Mouse (Mus musculus): ENCODE data around the gene Glul. TPM values are rescaled to one million over a fixed set of nuclear protein-coding genes. Genes with fewer than 3 reads are reported as not detected.
A peak's percentile ranks its signal among the peaks of the same experiment; 100 is the strongest.
"Not testable (repeated sequence)": the region's sequence is repeated elsewhere in the genome, so short reads cannot be mapped to it uniquely, and the experiment has no call there.

Gene Glul
- total RNA-seq (2021): 100 to 1,000 TPM; 611 to 674 TPM

DNA sequence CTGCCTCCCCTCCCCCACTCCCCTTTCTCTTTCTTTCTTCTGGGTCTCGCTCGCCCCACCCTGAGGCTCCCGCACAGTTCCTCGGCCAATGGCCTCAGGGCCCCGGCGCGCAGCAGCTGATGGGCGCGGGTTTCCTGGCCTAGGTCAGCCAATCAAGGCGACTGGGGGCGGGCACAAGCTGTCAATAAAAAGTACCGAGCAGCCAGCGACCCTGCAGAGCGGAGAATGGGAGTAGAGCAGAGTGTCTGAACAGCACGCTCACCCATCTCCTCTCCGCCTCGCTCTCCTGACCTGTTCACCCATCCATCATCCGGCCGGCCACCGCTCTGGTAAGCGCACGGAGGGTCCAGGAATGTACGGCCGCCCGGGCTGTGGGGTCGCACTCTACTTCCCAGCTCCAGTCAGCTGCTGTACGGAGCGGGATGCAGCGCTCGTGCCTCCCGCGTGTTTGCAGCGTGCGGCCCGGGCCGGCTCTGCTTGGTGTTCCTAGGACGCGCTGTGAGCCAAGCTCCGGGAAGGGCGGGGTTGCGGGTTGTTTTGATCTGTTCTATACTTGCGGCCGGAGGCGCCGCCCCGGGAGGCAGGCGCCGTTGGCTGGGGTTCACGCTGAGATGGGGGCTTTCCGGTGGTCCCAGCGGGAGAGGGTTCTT lies at the start of gene Glul, which contains the start of gene Teddm2:
TSS of gene Glul (plus strand) at position 214 of the 650 bp plus-strand sequence.
TSS of gene Teddm2 (minus strand) at position 498 of the 650 bp plus-strand sequence.
- peak; percentile 96 to 97 for DNase-seq
- intact Hi-C loops (cut with DNase I): loop anchor here (1.0 to 2.0 kb wide), 2 partner anchors 19 to 132 kb away; no protein-coding TSS in a partner anchor

DNA sequence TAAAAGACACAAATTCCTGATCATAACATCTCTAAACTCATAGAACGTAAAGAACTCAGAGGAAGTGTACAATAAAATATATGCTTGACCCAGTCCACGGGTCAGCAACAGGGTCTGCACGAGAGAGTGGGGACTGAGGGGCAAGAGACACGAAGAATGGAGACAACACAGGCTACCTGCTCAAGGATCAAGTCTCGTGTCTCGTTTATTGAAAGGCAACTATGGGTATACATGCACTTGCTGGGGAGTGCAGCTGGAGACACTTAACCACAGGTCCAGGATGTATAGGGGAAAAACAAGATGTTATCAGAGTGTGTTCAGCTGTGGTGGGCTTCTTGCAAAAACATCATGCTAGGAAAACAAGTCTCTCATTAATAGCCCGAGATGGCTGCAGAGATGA lies 47.0 kb upstream of the Glul start:
- DNase-seq; intact Hi-C loops (cut with DNase I): not testable (repeated sequence)

DNA sequence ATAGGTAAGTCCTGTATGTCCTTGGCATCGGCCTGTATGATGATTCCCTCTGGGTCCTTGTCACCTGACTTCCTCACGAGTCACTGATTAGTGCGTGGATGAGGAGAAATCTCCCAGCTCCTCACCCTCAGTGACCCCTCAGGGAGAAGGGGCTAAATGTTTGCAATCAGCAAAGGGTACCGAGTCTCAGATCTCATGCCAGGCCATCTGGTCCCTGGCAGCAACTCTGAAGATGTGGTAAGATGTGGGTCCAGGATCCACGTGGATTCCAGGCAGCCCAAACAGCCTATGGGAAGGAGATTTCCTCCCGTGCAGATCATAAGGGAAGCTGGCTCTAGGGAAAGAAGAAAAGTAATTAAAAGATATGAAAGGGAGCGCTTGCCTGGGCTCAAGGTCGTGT lies 43.8 kb upstream of the Glul start:
- no peak for DNase-seq
- intact Hi-C loops (cut with DNase I): no loop called here

DNA sequence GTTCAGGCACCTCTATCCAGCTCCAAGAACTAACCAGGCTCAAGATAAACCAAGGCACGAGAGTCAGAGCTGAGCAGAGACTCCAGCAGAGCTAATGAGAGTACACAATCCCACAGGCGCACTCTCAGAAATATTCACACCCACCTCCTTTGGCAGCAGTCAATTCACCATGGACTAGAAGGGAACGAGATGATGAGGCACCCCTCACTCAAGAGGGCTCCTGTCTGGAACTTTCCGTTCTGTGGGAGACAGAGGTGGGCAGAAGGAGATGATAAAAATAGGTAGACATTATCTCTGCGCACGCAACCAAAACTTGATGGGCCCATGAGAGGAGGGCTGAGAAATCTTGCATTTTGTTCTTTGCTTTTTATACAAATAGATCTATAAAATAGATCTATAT lies 25.7 kb upstream of the Glul start, which contains the start of gene Teddm1b:
TSS of gene Teddm1b (plus strand) at position 301 of the 400 bp plus-strand sequence.
- DNase-seq: no peak
- intact Hi-C loops (cut with DNase I): no loop called here

DNA sequence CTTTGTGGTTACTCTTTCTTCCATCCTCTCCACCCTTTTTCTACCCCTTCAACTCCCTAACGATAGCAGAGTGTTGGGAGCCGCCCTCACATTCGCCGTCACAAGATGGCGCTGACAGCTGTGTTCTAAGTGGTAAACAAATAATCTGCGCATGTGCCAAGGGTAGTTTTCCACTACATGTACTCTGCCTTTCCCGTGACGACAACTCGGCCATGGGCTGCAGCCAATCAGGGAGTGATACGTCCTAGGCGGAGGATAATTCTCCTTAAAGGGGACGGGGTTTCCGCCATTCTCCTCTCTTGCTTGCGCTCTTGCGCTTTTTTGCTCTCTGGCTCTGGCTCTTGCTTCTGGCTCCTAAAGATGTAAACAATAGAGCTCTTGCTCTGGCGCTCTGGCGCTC lies 19.4 kb upstream of the Glul start:
- intact Hi-C loops (cut with DNase I); DNase-seq: not testable (repeated sequence)

DNA sequence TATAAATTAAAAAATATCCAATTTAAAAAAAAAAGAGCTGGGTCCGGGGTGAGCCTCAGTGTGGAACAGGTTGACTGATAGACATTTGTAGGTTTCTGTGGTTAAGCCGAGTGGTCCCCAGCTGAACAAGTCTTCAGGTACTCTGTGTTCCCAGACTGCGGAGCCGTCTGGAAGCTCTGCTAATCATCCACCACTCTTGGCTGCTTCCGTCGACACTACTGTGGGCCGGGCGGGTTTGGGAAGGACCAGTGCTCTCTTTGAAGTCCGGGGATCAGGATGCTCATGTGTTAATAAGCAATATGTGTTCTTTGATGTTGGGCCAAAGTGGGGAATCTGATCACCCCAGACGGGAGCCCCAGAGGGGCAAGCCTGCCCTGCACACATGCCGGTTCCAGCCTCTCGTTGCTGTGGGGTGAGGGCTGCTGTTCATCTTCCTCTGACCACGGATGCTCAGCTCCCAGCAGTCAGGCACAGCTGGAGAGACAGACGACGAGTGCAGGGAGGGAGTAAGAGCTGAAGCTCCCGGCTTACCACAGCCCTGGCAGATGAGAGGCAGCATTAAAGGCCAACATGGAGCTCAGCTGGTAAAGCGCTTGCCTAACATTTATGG lies 13.6 kb upstream of the Glul start:
- DNase-seq: no peak
- intact Hi-C loops (cut with DNase I): no loop called here

DNA sequence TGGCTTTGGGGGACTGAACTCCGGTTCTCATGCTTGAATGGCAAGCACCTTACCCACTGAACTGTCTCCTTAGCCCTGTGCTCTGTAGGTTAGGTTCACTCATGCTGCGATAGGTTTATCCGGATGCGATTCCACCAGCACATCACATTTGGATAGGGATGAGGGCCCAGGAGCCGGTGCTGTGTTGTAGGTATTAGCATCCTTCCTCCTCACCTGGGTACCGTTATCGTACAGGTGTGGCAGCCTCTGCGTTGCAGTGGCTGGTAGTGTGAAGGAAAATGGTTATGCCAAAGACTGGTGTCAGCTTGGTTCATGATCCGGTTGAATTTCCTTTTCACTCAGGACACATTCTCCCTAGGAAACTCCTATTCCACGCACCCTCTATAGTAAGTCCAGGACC lies 9.6 kb upstream of the Glul start:
- intact Hi-C loops (cut with DNase I): no loop called here
- no peak for DNase-seq

DNA sequence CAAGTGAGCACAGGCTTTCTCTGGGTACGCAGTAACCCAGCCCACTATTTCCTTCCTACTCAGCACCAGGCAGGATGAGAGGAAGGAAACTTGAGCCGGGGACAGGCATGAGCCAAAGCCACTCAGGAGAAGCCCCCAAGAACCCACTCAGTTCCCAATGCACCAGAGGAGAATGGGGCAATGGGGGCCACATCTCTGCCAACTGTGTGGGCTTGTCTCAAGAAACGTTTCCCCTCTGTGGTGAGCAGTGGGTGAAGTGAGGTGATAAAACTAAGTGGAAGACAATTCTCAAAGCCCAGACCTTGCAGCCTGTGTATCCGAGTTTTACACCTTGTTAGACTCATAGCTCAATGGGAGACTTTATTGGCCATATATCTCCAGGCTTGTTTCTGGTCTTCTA lies 8.3 kb upstream of the Glul start, which contains the start of gene Teddm1a:
TSS of gene Teddm1a (plus strand) at position 301 of the 400 bp plus-strand sequence.
- DNase-seq: no peak
- intact Hi-C loops (cut with DNase I): no loop called here

DNA sequence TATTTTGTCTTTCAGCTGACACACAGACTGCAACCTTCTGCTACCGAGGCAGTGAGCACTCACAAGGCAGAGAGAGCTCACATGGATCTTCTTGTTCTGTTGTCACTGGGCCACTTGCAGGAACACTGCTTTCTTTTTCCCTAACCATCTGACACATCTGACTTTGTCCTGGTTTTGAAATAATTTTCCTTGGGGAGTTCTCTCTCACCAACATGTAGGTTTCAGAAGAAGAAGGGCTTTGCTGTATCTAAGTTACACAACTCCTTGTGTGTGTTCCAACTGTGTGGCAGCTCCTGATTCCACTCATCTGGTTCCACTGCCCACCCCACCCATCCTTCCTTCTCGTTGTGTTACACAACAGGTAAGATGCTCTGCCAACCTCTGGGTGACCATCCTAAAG lies 6.0 kb upstream of the Glul start:
- intact Hi-C loops (cut with DNase I): loop anchor here (2.0 kb wide), 1 partner anchor 835 kb away; no protein-coding TSS in a partner anchor
- DNase-seq: no peak

DNA sequence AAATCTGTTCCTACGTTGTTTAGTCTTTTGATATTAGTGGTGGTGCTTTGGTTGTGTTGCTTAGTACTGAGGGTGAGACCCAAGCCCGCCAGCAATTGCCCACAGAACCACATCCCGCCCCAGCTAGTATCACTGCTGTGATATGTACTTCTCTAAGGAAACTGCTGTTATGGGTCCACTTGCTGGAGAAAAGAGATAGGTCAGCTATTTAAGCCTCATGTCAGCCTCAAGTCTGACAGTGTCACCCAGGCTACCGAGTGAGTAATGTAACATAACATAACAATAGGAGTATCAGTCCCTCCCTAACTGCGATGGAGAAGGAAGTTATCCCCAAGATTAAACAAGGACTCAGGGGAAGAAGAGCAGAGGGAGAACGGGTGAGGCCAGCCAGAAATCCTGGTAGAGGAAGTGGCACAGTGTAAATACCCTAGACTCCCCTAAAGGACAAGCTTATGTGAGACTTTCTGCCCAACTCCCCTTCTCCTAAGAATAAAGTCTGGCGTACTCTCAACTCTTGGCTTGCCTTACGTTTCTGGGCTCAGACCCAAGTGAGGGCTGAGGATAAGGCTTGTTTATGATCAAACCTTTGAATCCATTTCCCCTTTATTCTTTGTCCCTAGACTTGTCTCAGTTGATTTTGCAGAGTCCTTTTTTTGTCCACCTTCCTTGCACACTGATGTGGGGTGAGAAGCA lies 5.4 kb upstream of the Glul start:
- DNase-seq: no peak
- intact Hi-C loops (cut with DNase I): loop anchor here (2.0 kb wide), 1 partner anchor 834 kb away; no protein-coding TSS in a partner anchor

DNA sequence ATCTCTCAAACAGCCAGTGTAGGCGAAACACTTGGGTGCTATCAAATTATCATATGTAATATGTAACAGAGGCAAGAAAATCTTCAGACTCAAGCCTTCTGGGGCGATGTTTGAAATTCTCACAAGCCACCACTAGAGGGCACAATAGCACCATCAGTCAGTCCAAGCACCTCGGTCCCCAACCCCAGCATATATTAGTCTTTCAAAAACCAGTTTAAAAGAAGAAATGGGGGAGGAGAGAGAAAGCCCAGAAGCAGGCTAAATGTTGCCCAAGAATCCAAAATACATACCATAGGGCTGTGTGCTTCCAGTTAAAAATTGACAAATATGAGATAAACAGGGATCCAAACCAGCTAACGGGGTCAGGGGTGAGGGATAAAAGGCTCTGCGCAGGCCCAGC lies 4.8 kb upstream of the Glul start:
- intact Hi-C loops (cut with DNase I): loop anchor here (1.0 to 2.0 kb wide), 4 partner anchors 137 to 834 kb away; no protein-coding TSS in a partner anchor
- peak; percentile 78 to 79 for DNase-seq

DNA sequence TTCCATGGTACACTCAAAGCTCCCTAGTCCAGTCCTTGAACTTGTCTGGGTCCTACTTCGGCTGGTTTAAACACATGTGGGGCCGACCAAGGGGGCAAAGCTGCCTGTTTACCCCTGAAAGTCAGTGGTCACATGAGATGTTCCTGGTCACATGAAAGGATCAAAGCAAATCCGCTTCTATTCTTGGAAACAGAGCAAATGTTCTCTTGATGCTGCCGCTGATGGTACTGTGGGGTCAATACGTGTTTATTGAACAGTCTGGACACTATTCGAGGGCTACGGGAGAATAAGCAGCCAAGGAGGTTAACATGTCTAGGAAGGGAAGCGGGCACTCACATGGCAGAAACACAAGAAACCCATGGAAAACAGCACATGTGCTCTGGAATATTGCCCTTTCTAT lies 2.5 kb upstream of the Glul start:
- DNase-seq: no peak
- intact Hi-C loops (cut with DNase I): no loop called here

DNA sequence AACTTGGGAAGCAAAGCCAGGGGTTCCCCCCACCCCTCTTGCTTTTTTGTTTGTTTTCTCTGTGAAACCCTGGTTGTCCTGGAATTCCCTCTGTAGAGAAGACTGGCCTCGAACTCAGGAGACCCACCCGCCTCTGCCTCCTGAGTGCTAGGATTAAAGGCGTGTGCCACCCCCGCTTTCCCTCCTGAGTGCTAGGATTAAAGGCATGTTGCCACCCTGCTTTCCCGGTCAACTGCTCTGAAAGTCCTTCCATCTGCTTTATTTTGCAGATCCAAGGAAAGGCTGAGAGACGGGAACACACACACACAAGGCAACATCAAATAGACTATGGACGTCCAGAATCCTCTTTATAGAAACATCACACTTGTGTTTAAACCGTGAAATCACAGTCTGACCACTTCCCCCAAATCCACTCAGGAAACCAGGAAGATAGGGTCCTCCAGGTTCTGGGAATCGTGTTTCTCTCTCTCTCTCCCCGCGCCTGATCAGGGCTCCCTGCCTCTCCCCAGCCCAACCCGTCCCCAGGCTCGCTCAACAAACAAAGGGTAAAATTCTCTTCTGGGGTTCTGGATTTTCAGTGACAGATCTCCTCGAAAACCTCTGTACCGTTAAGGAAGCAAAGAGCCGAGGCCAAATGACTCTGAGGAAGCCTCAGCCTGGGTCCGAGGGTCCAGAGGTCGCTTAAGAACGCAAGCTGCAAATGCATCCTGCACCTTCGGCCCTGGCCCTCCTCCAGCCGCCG lies 584 bp upstream of the Glul start:
- intact Hi-C loops (cut with DNase I): no loop called here

DNA sequence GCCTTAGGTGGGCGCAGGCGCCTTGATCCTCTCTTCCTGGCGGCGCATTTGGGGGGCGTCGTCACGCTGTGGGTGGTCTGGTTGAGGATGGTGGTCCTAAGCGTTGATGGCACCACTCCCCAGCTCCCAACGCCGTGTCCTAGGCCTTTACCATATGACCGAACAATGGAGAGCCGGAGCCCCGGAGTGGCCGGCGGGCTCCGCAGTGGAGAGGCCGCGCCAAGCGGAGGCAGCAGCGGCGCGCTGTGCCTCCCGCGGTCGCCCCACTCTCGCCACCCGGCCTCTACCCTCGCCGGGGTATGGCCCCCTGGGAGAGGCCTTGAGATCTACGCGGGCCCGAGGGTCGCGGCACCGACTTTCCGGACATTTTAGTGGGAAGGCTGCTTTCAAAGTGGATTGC lies 637 bp downstream of the Glul start:
- peak in 1 of 2 experiments; percentile 60 for DNase-seq
- intact Hi-C loops (cut with DNase I): loop anchor here (1.0 to 2.0 kb wide), 2 partner anchors 18 to 132 kb away; no protein-coding TSS in a partner anchor

More for the DNA sequence above, 584 bp upstream of the Glul start:
- DNase-seq: no peak

DNA sequence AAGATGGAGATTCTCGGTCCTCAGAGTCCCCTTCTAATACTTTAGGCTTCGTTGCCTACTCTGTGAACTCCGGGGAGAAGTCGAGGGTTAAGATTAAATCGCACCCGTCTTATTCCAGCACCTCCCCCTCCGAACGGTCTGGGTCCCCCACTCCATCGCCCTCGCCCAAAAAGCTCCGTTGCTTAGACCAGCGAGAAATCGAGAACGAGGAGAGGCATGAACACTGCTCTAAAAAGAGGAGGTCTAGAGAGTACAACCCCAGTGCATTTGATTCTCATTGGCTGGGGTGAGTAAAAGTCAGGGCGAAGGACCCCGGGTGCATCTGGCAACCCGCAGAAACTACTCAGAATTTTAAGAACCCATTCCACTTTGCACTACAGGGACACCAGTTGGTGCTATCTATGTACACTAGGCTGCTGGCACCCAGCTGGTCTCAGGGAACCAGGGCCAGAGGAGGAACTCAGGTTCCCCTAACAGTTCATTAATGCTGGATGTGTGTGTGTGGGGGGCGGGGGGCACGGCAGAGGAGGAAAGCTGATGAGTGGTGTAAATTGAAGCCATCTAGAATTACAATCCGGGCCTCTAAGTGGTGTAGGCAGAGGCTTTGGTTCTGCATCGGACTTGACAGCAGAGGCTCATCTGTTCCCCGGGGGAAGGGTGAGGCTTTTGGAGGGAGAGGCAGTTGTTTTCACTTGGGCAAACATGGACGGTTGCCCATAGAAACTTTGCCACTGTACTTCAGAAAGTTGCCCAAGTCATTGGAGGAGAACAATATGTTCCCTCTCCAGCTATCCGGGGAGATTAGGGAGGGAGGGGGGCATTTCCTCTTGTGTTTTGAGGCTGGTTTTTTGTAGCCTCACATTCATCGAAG lies 1.4 kb downstream of the Glul start:
- peak; percentile 67 to 73 for DNase-seq
- intact Hi-C loops (cut with DNase I): loop anchor here (1.0 to 2.0 kb wide), 2 partner anchors 18 to 131 kb away; no protein-coding TSS in a partner anchor

DNA sequence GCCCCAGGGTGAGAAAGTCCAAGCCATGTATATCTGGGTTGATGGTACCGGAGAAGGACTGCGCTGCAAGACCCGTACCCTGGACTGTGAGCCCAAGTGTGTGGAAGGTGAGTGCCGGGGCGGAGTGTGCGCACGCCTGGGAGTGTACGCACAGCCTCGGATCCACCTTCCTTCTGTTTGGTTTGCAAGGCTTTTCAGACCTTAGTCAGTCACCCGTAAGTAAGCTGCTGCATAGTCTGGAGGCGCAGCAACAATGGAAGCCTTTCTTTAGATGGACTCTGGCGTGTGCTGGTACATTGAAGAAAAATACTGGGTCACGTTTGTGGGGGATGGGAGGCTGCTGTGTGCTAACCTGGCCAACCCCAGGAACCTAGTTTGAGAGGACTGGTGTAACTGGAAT lies 3.3 kb downstream of the Glul start:
- intact Hi-C loops (cut with DNase I): no loop called here
- no peak for DNase-seq

DNA sequence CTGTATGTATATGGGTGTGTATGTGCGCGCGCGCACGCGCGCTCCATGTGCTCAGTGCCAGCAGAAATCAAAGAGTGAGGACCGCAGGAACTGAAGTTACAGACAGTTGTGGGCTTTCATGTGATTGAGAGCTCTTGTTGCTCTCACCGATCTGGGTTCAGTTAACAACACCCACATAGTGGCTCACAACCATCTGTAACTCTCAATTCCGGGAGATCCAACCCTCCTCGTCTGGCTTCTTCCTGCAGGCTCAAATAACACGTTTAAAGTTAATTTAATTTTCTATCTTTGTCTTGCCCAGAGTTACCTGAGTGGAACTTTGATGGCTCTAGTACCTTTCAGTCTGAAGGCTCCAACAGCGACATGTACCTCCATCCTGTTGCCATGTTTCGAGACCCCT lies 4.5 kb downstream of the Glul start:
- intact Hi-C loops (cut with DNase I): no loop called here
- DNase-seq: no peak

DNA sequence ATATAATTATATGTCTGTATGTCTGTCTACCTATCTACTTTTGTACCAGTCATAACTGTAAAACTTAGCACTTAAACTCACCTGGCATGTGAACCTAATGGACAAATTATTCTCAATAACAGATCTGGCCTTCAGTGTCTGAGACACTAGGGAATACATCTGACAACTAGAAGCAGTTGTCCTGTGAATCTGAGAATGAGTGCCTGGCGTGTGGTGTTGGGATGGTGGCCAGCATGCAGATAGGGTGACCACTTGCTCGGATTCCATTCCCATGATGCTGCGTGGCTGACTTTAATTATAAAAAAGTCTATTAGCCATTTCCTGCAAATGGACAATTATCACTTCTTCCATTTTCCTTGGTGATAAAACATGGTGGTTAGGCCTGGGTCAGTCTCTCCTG lies 6.1 kb downstream of the Glul start:
- intact Hi-C loops (cut with DNase I): no loop called here
- no peak for DNase-seq

DNA sequence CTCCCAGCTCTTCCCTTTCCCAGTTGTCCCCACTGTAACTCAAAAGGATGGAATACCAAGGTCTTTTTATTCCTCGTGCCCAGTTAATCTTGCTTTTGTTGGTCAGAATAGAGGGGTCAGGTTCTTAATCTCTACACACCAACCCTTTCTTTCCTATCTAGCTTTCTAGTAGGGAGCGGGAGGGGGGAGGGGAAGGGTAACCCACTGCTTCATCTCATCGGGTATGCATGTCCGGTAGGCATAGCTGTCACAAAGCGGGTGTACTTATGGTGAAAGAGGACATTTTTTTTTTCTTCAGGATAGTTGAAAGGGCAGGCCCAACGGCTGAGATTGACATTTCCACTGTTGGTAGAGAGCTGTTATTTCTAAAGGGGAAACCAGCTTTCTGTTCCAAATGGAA lies 8.5 kb downstream of the Glul start:
- DNase-seq: no peak
- intact Hi-C loops (cut with DNase I): no loop called here

DNA sequence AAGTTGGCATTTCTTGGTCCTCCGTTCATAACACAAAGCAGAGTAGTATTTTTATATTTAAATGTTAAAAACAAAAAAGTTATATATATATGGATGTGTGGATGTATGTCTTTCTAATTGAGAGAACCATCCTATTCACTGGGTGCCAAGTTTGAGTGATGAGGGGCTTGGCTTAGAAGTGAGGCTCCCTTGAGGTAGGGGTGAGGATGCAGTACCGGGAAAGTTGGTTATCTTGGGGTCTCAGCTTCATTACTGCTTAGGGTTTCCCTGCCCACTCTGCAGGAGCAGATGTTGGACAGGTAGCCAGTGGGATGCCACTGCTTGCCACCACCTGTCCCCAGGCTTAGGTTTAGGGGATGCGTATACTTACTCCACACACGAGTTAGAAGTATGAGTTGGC lies 9.0 kb downstream of the Glul start:
- DNase-seq: no peak
- intact Hi-C loops (cut with DNase I): no loop called here

Measured in heart, postnatal 36 days (tissue).